Mouse (Mus musculus) T-cell, adult 66 days (primary cell): Measurements from ENCODE around the gene Ube2h. TPM values are rescaled to one million over a fixed set of nuclear protein-coding genes. Genes with fewer than 3 reads are reported as not detected.

ENCODE experiments used
- total RNA-seq, 2 experiments: library from RNA; stranded (reverse); gene quantifications; 3 replicates in 1 of 2; 4 replicates in 1 of 2; pipeline ENCODE4 v1.2.4; 2023

The Ube2h gene
- 100 to 1,000 TPM; 133 to 149 TPM for total RNA-seq

GRCm38 (mm10) chr6:30304399-30304917 lies at the start of gene Ube2h:
Ube2h (minus strand) TSS chr6:30304539.

Other genes starting within 250 kb of the Ube2h start
- gene Zc3hc1, start 86.5 kb upstream of the Ube2h start, total RNA-seq, result 10 to 100 TPM; 33.4 to 39.1 TPM
- 10 to 100 TPM; 23.9 to 24.5 TPM for gene Klhdc10, start 97.3 kb upstream of the Ube2h start, total RNA-seq
- gene Tmem209, start 205.2 kb upstream of the Ube2h start, total RNA-seq, result 10 to 100 TPM; 38.2 to 39.8 TPM
- 1 to 10 TPM in 1 of 2 experiments, under 1 TPM in 1; 0.96 to 1.2 TPM for gene Ssmem1, start 205.3 kb upstream of the Ube2h start, total RNA-seq
- not detected for gene Cpa2, start 237.0 kb upstream of the Ube2h start, total RNA-seq